Mouse (Mus musculus): ENCODE data around the gene Akap7. TPM values are rescaled to one million over a fixed set of nuclear protein-coding genes. Genes with fewer than 3 reads are reported as not detected.

The Akap7 gene
- total RNA-seq, 2 experiments from 2014 or later = 68.4 to 70.1 TPM

- peak in 1 of 2 experiments; percentile 32 for DNase-seq (ENCODE audit: low spot score in 2 of 2)
Observed at GRCm38 (mm10) chr10:25140155-25140755, 167.4 kb downstream of the Akap7 start.

GRCm38 (mm10) chr10:25133581-25133980 lies 174.1 kb downstream of the Akap7 start:
- DNase-seq (ENCODE audit: low spot score in 2 of 2) = no peak

- no peak for DNase-seq (ENCODE audit: low spot score in 2 of 2)
Observed at GRCm38 (mm10) chr10:25128455-25128863, 179.2 kb downstream of the Akap7 start.

GRCm38 (mm10) chr10:25126035-25126434 lies 181.6 kb downstream of the Akap7 start:
- DNase-seq (ENCODE audit: low spot score in 2 of 2) = no peak

GRCm38 (mm10) chr10:25120871-25121554 lies 186.7 kb downstream of the Akap7 start:
- no peak for DNase-seq (ENCODE audit: low spot score in 2 of 2)

Other genes with a start within 250 kb of the Akap7 start
- gene Epb41l2, start 51.9 kb upstream of the Akap7 start, total RNA-seq (2021) = 100 to 1,000 TPM; 108 to 113 TPM
- not detected for gene Smlr1, start 228.4 kb upstream of the Akap7 start, total RNA-seq (2021)

Measured in left cerebral cortex, adult 18-20 months (tissue).